8 mouse cellular contexts compared by ENCODE assay signal in genomic region chr12:69447962-69448767, GRCm38 (mm10).
DNase-seq lines count a peak whose midpoint lies in the region; ATAC-seq and TF ChIP-seq lines count a peak whose summit lies in the region.

No protein-coding gene starts in this region.

- H3K9me3 ChIP-seq in forebrain, embryonic 15.5 days, result no peaks in the 10 kb centered on the region
- H3K9me3 ChIP-seq in forebrain, embryonic 13.5 days (replicated peaks), result no peaks in the 10 kb centered on the region
- H3K9me3 ChIP-seq in embryonic facial prominence, embryonic 12.5 days, result no peaks in the 10 kb centered on the region
- no peaks in the 10 kb centered on the region for H3K9me3 ChIP-seq in intestine, postnatal 0 days (ENCODE audit: control insufficient read depth)
- 0 out of 2 replicates have a peak, but pooled peaks cover 2% of the 10 kb centered on the region for H3K9me3 ChIP-seq in lung, embryonic 15.5 days

- H3K27me3 ChIP-seq in forebrain, embryonic 15.5 days, result no peaks in the 10 kb centered on the region
- H3K27me3 ChIP-seq in forebrain, embryonic 13.5 days, result no peaks in the 10 kb centered on the region
- H3K27me3 ChIP-seq in embryonic facial prominence, embryonic 12.5 days, result no peaks in the 10 kb centered on the region
- no peaks in the 10 kb centered on the region for H3K27me3 ChIP-seq in intestine, postnatal 0 days (replicated peaks; ENCODE audit: control insufficient read depth, insufficient read depth, low read length)
- H3K27me3 ChIP-seq in lung, embryonic 15.5 days, result no peaks in the 10 kb centered on the region; the same call in 1 of the 2 replicates

- no peak overlapping the region for H3K4me3 ChIP-seq in forebrain, embryonic 15.5 days
- H3K4me3 ChIP-seq in forebrain, embryonic 13.5 days, result no peak overlapping the region
- H3K4me3 ChIP-seq in embryonic facial prominence, embryonic 12.5 days, result no peak overlapping the region
- H3K4me3 ChIP-seq in intestine, postnatal 0 days (ENCODE audit: low read depth, low read length), result 0 out of 2 replicates have a peak overlapping the region, but pooled peaks have one; percentile 5
- peak overlapping the region; percentile 12 for H3K4me3 ChIP-seq in lung, embryonic 15.5 days

- H3K27ac ChIP-seq in forebrain, embryonic 15.5 days (replicated peaks), result peak overlapping the region; percentile 20; the same call in 1 of the 2 replicates
- no peak overlapping the region; the same call in 1 of the 2 replicates for H3K27ac ChIP-seq in forebrain, embryonic 13.5 days
- H3K27ac ChIP-seq in embryonic facial prominence, embryonic 12.5 days, result 0 out of 2 replicates have a peak overlapping the region, but pooled peaks have one; percentile 62
- H3K27ac ChIP-seq in intestine, postnatal 0 days (ENCODE audit: low read depth, low read length), result peak overlapping the region; percentile 2; the same call in 1 of the 2 replicates
- H3K27ac ChIP-seq in lung, embryonic 15.5 days, result peak overlapping the region; percentile 74

- H3K4me2 ChIP-seq in forebrain, embryonic 15.5 days (replicated peaks), result no peak overlapping the region
- no peak overlapping the region for H3K4me2 ChIP-seq in forebrain, embryonic 13.5 days
- H3K4me2 ChIP-seq in embryonic facial prominence, embryonic 12.5 days (replicated peaks), result no peak overlapping the region
- peak overlapping the region; percentile 51 for H3K4me2 ChIP-seq in intestine, postnatal 0 days (replicated peaks; ENCODE audit: low read depth)
- H3K4me2 ChIP-seq in lung, embryonic 15.5 days, result peak overlapping the region; percentile 55

- peak; percentile 90 for DNase-seq in 3T3-L1 (ENCODE audit: low read depth, low spot score)
- DNase-seq in spleen, postnatal 4 days (ENCODE audit: low spot score in 2 of 2), result peak; percentile 58 to 74
- DNase-seq in cerebellum, adult 18-20 months, result no peak

- H3K4me1 ChIP-seq in forebrain, embryonic 15.5 days, result peaks cover 22% of the 10 kb centered on the region
- peaks cover 22% of the 10 kb centered on the region for H3K4me1 ChIP-seq in forebrain, embryonic 13.5 days
- H3K4me1 ChIP-seq in embryonic facial prominence, embryonic 12.5 days, result peaks cover 27% of the 10 kb centered on the region
- H3K4me1 ChIP-seq in intestine, postnatal 0 days (replicated peaks; ENCODE audit: control insufficient read depth, insufficient read depth, low read length), result peaks cover 20% of the 10 kb centered on the region
- H3K4me1 ChIP-seq in lung, embryonic 15.5 days, result peaks cover 41% of the 10 kb centered on the region

- ATAC-seq in forebrain, embryonic 15.5 days (replicated peaks), result no peak
- ATAC-seq in forebrain, embryonic 13.5 days, result no peak
- no peak for ATAC-seq in embryonic facial prominence, embryonic 12.5 days (ENCODE audit: insufficient number of reproducible peaks, insufficient read depth, low FRiP score, low TSS enrichment)
- no peak for ATAC-seq in intestine, postnatal 0 days
- 0 out of 2 replicates have a peak, but pooled peaks have one; percentile 37 for ATAC-seq in lung, embryonic 15.5 days (ENCODE audit: borderline replicate concordance, extremely low read depth, low FRiP score, low TSS enrichment)

- H3K36me3 ChIP-seq in forebrain, embryonic 15.5 days, result no peaks in the 10 kb centered on the region
- H3K36me3 ChIP-seq in forebrain, embryonic 13.5 days (ENCODE audit: poor library complexity, severe bottlenecking), result no peaks in the 10 kb centered on the region
- H3K36me3 ChIP-seq in embryonic facial prominence, embryonic 12.5 days, result no peaks in the 10 kb centered on the region
- H3K36me3 ChIP-seq in intestine, postnatal 0 days (ENCODE audit: control insufficient read depth, insufficient read depth), result no peaks in the 10 kb centered on the region
- no peaks in the 10 kb centered on the region for H3K36me3 ChIP-seq in lung, embryonic 15.5 days

- WGBS in forebrain, embryonic 15.5 days, result 73% methylated on average over 14 of the region's 14 CpGs
- WGBS in forebrain, embryonic 13.5 days, result 76% methylated on average over 14 of the region's 14 CpGs
- WGBS in embryonic facial prominence, embryonic 12.5 days, result 47% methylated on average over 14 of the region's 14 CpGs
- WGBS in intestine, postnatal 0 days, result 20% methylated on average over 14 of the region's 14 CpGs
- WGBS in lung, embryonic 15.5 days, result 23% methylated on average over 14 of the region's 14 CpGs

- no peak for TF ChIP-seq CTCF in intestine, postnatal 0 days (IDR thresholded peaks at IDR 0.05; ENCODE audit: low read depth)

- no peak overlapping the region for H3K9ac ChIP-seq in forebrain, embryonic 15.5 days (replicated peaks)
- H3K9ac ChIP-seq in forebrain, embryonic 13.5 days, result no peak overlapping the region
- H3K9ac ChIP-seq in embryonic facial prominence, embryonic 12.5 days, result no peak overlapping the region
- H3K9ac ChIP-seq in intestine, postnatal 0 days (ENCODE audit: low read depth, low read length), result peak overlapping the region; percentile 28; the same call in 1 of the 2 replicates
- H3K9ac ChIP-seq in lung, embryonic 15.5 days, result no peak overlapping the region

Comparison
In these comparisons a context has a peak if more than half of its experiments do, and no peak if none do; other contexts are left out.
1. H3K4me2 ChIP-seq: peak in intestine, postnatal 0 days (single experiment) and lung, embryonic 15.5 days (single experiment); none in forebrain, embryonic 15.5 days (single experiment), forebrain, embryonic 13.5 days (single experiment) and embryonic facial prominence, embryonic 12.5 days (single experiment).
2. H3K4me3 ChIP-seq: peak in intestine, postnatal 0 days (single experiment) and lung, embryonic 15.5 days (single experiment); none in forebrain, embryonic 15.5 days (single experiment), forebrain, embryonic 13.5 days (single experiment) and embryonic facial prominence, embryonic 12.5 days (single experiment).
3. DNase-seq: peak in 3T3-L1 (single experiment) and spleen, postnatal 4 days (2 of 2); none in cerebellum, adult 18-20 months (0 of 2).